Mouse (Mus musculus) neural tube, embryonic 10.5 days (tissue): ENCODE measurements around the gene Myo16.

Experiments used
- DNase-seq: peaks from one replicate; pipeline ENCODE4 v3.0.0-alpha.2; 2017; ENCODE audit warnings: low spot score; ENCODE audit errors: extremely low spot score

Myo16 gene

DNA sequence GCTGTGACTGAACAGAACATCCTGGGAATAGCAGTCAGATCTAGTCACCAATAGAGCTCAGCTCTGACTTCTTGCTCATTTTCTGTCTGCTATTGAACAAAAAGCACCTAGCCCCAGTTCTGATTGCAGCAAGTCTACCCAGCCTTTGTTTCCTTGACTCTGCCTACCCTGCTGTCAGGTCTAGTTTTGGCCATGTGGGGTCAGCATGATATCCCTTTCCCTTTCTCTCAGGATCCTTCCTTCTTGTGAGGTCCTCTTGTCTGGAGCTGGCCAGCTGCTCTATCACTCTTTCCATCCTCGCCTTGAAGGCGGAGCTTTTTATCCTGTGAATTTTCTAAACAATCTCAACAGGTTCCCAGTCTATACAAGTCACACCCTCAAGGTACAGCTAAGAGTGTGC is 459.7 kb downstream of the Myo16 start:
- no peak for DNase-seq

DNA sequence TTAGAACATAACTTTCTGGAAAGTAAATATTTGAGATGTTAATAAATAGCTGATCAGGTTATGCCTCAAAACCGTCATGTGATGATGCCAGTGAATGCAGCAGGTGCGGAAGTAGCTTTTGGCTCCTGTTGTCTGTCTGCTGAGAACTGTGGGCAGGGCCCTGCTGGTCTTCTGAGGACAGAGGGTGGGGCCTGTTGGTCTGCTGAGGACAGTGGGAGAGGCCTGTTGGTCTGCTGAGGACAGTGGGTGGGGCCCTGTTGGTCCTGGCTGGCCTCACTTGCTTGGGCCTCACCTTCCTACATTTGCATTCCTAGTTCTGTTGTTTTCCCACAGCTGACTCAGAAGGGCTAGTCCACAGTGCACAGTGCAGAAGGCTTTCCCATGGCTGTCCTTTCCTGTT is 466.0 kb downstream of the Myo16 start:
- no peak for DNase-seq

DNA sequence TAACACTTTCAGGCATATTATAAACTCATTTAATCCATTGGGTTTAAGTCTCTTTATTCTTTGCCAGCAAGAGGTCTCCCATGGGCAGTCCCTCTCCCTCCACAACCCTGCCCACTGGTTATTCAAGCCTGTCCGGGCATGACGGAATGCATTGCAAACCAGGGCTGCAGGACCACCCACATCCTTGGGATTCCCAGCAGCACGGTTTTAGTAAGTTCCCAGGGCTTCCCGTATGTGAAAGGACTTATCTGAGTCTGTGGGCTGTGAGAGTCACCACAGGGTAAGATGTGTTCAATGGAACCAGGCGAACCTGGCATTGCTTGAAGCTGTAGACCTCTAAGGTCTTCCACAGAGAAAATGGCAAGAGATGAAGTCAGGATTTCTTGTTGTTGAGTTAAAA is 471.6 kb downstream of the Myo16 start:
- no peak for DNase-seq

DNA sequence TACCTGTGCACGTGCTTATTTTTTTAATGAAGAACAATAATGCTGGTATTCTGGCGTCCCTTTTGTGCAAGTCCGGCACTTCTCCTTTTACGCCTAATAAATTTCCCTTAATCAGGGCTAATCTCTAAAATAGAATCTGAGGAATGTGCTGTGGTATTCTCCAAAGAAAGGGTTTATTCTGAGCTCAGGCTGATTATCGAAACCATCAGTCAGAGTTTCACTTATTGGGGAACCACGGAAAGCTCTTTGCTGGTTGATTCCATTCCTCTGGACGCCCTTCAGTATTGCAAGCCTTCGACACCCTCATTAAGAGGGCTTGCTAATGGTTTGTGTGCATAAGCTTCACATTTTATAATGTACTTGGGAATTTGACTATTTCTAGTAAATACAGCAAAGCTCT is 475.0 kb downstream of the Myo16 start:
- DNase-seq, result no peak

DNA sequence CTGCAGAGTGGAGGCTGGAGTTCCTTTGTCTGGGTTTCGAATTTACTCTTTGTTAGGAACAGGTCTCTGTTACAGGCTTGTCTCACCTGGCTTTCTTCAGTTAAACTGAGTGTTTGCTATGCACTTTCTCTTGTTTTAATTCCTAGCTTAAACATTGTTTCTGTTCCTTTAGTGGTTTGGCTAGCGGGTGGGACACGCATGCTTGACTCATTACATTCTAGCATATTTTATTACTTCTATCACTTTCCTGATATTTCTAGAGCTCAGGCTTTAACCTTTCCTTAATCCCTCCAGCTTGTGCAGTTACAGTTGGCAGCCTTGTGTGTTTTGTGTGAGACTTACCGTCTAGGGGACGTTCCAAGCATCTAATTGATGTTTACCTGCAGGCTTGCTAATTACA is 476.2 kb downstream of the Myo16 start:
- no peak for DNase-seq

DNA sequence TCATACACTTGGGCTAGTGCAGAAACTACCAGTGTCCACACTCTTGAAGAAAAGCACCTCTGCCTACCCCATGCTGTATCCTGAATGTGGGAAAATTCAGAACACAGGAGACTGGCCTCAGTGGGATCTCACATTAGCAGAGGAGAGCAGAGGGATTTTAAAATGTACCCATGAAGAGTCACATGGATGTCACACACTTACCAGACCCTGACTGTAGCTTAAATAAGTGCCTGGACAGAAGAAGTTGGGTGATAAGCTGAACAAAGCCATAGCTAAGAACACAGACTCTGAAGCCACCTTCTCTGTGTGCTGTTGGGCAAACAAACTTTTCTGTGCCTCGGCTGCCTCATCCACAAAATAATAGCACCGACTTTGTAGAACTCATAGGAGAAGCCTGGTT is 477.3 kb downstream of the Myo16 start:
- no peak for DNase-seq

DNA sequence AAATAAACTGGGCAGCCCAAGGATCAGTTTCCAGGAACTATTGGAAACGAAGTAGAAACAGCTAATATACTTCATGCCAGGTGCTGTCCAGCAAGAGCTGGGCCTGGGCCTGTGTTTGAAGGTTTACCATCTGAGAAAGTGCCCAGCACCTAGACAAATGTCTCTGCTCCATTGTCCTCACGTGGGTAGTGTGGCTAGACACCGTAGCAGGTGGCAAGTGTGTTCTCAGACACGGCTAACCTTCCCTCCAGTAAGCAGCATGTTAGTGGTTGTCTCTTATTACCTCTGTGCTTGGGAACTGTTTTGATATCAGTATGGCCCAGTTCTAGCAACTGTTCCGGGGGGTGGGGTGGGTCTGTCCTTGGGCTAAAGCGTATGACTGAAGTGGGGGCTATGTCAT is 478.9 kb downstream of the Myo16 start:
- no peak for DNase-seq

DNA sequence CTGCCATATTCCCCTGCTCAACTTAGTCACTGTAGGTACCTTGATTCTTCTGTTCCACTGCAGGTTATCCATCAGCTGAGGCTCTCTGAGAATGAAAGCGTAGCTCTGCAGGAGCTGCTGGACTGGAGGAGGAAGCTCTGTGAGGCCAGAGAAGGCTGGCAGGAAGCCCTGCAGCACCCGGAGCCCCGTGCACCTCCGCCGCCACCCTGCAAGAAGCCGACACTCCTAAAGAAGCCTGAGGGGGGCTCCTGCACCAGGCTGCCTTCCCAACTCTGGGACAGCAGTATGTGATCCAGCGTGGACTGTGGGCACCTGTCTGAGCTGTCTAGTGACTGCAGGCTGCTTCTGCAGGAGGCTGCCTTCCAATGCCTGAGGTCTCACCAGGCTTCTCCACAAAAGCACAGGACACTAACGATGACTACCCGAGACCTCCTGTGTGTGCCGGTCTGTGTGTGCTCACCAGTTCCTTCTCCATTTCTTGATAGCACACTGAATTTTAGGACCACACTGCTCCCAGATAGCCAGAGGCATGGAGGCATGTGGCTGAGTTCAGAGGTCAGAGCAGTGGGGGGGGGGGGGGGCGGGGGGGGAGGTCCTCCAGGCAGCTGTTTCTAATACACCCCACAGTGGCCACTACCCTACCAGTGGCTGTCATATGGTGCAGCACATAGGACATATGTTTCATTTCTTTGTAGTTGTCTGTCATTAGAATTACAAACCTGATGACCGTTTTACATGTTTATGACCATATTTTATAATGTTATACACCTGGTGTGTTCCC is 479.8 kb downstream of the Myo16 start:
- peak; percentile 26 for DNase-seq

DNA sequence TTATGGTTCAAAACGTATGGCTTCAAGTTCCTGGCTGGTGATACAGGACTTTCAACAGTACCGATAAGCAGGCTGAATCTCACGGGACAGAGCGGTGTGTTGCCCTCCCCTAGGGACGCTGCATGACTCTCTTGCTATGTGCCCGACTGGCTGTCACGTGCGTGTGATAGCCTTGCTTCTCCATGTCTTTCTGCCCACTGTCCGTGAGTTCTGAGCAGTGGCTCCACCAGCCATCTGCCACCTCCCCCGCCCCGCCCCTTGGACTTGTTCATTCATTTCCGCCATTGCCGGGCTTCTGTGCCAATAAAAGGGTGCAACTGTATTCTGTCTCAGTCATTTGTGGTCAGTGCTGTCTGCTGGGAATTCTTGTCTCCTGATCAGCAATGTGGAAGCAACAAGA is 480.7 kb downstream of the Myo16 start:
- no peak for DNase-seq

DNA sequence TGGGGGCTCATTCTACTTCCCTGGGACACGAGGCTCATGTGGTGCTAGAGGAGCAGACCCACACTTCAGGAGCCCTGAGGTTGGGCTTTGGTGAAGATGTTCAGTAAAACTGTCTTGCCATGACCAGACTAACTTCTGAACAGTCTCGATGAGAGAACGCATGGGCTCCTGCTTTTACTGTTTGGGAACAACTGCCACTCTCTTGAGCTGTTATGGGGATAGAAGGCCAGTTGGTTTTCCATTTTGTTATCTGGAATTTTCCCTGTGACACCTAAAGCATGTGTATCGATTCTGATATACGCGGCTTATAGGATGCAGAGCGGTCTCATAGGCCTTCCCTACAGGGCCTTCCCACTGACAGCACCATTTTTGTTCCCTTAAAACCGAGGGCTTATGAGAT is 485.2 kb downstream of the Myo16 start:
- no peak for DNase-seq

DNA sequence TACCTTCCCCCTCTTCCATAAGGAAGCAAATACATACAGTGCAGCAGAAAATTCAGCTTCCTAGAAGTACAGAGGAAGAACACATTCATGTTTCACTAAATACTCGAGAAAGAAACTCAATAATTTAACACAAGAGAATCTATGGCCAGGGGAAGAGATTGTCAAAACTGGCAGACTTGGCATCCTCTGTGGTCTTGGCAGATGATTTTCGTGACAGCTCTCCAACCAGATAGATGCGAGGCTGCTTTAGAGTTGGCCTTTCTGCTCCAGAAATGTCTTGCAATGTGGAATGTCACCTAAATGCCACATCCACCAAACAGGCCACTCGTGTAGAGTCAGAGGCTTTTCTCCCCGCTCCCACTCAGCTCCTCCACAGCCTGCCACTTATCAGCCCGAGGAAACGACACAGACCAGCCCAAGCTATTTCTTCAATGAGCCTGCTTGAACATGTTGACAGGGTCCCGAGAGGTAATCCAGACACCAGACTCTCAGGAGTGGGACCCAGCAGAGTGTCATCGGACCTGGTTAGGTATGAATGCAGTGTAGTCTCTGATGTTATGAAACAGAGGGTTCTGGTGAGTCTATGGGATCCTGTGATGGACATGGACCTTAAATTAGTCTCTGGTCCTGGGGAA is 486.6 kb downstream of the Myo16 start:
- no peak for DNase-seq

DNA sequence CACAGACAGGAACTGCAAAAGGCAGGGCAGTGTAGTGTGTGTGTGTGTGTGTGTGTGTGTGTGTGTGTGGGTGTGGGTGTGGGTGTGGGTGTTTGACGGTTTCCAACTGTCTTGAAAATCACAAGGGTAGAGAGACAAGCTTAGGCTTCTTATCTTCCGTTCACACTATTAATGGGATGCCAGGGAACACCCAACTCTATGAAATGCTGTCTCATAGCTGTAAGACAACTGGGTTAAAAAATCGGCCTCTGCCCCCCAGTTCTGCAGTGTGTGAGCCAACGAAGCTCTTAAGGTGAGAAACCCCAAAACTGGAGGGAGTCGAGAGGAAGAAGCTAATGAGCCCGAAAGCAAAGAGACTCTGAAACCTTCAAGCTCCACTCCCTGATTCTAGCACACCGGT is 487.1 kb downstream of the Myo16 start:
- DNase-seq, result no peak

DNA sequence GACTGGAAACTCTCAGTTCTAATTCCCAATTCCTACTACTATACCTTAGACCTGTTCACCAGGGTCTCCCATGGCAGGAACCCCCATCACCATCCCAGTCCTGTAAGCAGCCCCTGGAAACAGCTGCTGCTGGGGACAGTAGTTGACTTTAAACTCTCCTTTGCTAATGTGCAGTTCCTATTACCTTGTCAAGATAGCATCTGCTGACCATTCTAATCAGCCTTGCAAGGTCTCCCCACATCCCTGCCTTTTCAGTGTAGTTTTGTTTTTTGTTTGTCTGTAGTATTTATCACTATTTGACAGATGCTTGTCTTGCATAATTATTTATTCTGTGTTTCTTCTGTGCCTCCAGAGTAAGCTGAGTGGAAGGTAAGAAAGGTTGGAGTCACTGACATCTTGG is 487.6 kb downstream of the Myo16 start:
- DNase-seq, result no peak

DNA sequence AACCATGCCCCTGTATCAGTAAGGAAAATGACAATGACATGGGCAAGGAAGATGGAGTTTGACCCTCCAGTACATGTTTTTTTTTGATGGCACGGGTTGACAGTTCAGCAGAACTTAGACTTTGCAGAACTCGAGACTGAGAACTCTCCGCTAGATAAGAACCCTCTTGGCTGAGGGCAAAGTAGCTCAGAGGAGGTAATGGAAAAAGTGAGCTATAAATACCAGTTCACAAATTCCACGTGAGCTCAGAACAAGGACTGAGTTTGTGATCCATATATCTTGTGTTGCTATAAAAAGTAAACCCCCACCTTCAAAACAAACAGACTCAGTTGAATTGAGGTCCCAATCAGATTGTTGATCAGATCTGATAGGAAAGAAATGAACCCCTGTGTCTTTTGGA is 489.5 kb downstream of the Myo16 start:
- DNase-seq, result no peak

DNA sequence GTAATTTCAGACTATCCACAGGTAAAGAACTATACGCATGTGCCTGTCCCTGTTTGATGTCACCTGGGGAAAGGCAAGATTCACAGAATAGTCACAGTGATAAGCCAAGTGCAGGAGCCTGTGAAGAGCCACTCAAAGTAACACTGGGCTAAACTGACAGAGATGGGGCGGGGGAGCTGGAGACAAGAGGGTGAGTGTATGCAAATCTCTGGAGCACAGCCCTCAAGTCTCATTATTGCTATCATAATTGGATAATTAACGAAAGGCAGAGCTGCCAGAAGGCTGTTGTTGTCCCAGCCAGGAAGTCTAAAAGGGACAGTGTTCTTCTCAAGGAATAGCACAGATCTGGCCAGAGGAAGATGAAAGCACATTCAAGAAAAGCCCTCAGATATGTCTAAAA is 490.8 kb downstream of the Myo16 start:
- DNase-seq, result no peak

DNA sequence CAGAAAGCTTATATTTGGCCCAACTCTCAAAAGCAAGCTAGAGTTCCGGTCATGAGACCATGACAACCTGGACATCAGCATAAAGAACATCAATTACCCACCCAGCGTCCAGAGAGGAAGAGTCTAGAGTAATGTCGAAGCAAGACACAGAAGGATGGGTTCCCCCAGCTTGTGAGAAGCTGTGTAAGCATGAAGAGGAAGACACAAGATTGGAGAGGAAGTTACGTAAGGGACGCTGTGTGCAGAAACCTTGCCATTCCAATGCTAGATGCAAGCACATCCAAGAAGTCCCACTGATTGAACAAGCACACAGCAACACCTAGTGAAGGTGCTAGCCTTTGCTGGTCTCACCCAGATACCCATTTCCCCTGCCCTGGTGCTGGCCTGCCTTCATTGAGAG is 492.0 kb downstream of the Myo16 start:
- DNase-seq, result no peak

DNA sequence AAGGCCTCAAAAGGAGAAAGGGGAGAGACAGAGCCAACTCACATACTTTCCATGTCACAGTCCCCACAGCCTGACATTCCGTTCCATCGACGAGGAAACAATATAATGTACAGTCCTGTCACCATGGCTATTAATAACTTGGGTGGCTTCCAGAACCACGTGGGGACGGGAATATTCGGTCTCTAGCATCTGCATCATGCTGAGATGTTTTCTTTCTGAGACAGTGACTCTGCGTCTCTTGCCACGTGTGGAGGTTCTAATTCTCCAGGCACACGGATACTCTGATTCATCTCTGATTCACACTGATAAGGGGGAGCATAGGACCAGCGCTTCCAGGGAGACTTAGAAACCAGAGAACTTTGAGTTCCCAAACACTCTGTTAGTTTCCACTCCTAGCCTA is 492.8 kb downstream of the Myo16 start:
- DNase-seq, result no peak

DNA sequence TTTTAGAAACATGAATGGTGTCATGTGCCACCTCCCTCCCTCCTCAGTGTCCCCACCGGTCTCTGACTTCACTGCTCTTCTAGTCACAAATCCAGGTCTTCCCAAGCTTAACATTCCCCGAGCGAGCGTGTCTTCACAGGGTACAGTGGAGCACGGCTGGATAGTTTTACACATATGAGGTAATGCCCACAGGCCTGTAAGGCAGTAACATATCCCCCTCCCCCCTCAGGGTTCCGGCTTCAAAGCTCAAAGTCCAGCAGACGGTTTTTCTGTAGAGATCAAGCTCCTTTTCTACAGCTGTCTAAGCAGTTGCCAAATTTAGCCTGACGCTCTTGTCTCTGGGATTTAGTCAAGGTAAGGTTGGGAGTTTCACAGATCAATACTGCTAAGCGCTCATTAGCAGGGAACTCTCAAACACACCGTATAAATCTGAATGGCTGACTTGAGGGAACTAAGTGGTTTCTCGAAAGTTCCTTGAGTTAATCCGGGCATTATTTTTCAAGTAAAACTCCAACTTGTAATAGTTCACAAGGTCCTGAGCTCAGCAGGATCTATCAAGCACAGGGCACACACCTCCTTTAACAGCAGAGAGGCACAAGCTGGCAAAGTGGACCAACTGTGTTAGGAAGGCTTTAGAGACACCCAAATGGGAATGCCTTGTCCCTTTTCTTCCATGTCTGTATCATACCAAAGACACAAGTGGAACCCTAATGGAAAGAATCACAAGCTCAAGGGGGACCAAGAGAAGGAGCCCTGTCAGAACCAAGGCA is 498.0 kb downstream of the Myo16 start:
- DNase-seq, result no peak

DNA sequence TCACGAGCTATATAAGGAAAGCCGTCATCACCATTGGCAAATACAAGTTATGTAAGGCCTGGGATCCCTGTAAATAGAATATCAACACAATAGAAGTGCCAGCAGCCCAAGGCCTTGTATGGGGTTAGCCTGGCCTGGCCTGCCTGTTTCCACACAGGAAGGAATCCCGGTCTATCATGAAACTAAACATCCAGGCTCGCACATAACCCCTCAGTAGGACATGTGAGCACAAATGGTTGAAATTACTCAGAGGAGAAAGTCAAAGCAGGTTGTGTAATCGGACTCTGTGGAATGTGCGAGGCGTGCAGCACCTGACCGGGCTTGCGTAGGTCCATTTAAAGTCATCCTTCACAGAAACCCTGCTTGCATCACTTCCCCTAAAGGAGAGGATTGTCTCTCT is 499.6 kb downstream of the Myo16 start:
- DNase-seq, result no peak

DNA sequence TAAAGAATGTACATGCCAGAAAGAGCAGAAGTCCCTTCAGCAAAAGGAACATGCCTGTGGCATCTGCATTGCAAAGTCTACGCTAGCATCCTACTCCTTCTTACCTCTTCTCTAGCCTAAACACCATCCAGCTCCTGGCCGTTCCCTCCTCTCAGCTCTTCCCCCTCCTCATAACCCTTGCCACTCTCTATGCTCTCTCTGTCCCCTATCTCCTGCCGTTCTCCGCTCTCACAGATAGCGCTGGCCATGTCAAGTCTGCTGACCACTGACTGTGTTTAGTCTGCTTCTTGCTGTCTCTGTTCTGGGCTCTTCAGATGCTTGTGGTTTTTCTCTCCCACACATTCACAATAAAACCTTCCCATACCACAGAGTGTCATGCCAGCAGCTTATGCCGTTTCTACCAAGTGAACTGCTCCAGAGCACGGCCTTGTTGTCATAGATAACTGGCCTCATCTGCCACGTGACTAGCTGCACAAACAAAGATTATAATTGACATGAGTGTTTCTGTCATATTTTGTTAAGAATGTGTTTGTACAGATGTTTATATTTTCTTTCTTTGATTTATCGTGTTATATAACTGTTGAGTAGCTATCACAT is 501.3 kb downstream of the Myo16 start:
- DNase-seq, result no peak

DNA sequence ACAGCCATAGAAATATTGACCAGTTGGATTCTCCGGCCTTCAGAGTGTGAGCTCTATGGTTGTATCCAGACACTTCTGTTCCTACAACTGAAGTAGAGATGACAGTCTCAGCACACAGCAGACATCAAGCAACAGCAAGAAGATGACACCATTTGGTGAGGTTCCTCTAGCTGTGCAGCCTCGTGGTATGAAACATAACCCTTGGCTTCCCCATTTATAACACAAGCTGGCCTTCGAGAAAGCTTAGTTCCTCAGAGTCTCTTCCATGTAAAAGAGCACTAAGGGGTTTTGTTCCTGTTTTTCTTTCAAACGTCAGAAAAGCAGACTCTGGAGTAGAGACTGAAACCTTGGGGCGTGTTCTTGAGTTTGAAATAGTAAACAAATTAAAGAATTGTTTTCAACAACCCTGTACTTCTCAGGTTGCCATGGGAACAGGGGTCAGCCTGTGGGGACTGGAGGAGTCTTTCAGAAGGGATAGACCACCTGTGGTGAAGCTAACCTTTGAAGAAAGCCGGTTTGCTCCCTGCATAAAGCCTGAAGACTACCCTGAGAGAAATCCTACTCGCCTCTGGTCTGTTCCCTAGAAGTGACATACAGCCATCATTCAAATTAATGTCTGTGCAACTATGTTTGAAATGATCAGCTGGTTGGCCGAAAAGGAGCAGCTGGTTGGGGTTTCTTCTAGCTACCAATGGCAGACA is 510.2 kb downstream of the Myo16 start:
- peak; percentile 33 for DNase-seq
